Comparison of ENCODE assay signal across 8 mouse cellular contexts in the genomic region with DNA sequence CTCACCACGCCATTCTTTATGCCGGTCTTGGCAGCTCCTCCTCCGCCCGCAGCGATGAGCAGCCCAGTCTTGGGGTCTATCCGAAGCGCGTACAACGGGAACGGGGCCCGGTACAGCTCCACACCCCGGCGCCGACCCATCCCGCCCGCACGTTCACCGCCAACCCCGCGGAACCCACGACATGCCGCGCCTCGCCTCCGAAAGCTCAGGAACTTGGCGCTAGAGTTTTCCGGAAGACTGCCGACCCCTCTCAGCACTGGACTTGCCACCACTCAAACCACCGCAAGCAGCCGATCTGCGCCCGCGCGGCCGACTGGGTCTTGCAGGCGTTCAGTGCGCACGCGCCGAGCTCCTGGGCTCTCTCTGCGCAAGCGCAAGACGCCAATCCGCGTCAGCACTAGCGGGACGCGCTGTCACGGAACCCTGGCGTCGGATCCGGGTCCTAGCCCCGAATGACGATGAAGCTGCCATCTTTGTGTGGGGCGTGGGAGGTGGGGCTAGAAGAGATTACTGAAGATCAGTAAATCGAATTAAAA. TPM values are rescaled to one million over a fixed set of nuclear protein-coding genes. Genes with fewer than 3 reads are reported as not detected.
DNase-seq lines count a peak whose midpoint lies in the region; ATAC-seq lines count a peak whose summit lies in the region.

TSS of gene Preb (minus strand) at position 396 of the 536 bp plus-strand sequence.

- peaks cover 9% of the 10 kb centered on the region for H3K27me3 ChIP-seq in megakaryocyte, embryonic 14.5 days (replicated peaks)

- peaks cover 30% of the 10 kb centered on the region for H3K36me3 ChIP-seq in megakaryocyte, embryonic 14.5 days (replicated peaks; ENCODE audit: low read length)

- DNase-seq in ZHBTc4 (ENCODE audit: low read depth, low spot score) = peak; percentile 99
- DNase-seq in gastrocnemius, adult 8-10 months (ENCODE audit: low spot score in 2 of 2) = peak; percentile 95 to 98
- peak; percentile 97 for DNase-seq in hindlimb bud, embryonic 11.5 days (ENCODE audit: extremely low spot score, low read depth, low spot score)
- DNase-seq in left cerebral cortex, adult 8-10 months (ENCODE audit: low spot score in 2 of 2) = peak; percentile 97
- peak; percentile 99 for DNase-seq in right cerebral cortex, postnatal 10 days (ENCODE audit: low spot score in 2 of 2)
- peak; percentile 99 for DNase-seq in urinary bladder, postnatal 25 days (ENCODE audit: low spot score)

- peaks cover 53% of the 10 kb centered on the region for H3K4me1 ChIP-seq in megakaryocyte, embryonic 14.5 days

- H3K9me3 ChIP-seq in megakaryocyte, embryonic 14.5 days = peaks cover 9% of the 10 kb centered on the region

- ATAC-seq in common myeloid progenitor, adult 5-6 weeks (replicated peaks; ENCODE audit: low read depth, poor library complexity, severe bottlenecking) = peak; percentile 88

- H3K4me3 ChIP-seq in megakaryocyte, embryonic 14.5 days (replicated peaks) = peak within 1 kb of the TSS; percentile 99

RNA-seq across cellular contexts. Expression of gene Preb, which starts in this region (rescaled TPM):
- total RNA-seq in common myeloid progenitor, adult 5-6 weeks (2017) = 23.0 and 48.0 TPM in 2 replicates
- 10 to 100 TPM; 70.1 to 75.2 (median 74.2) TPM for total RNA-seq in gastrocnemius, adult 8-10 months (2022)
- total RNA-seq in left cerebral cortex, adult 8-10 months (2022) = 100 to 1,000 TPM; 114 to 135 (median 128) TPM
- polyA plus RNA-seq in megakaryocyte, embryonic 14.5 days (2012; ENCODE audit: insufficient read depth, low replicate concordance) = 43.7 and 59.1 TPM in 2 replicates

Comparison
In these comparisons a context has a peak if more than half of its experiments do, and no peak if none do; other contexts are left out.
1. Peak in every context shown above with its lines: DNase-seq, ATAC-seq and H3K4me3 ChIP-seq.